Mouse (Mus musculus): ENCODE results near the gene St8sia1.

- TF ChIP-seq CTCF (IDR thresholded peaks at IDR 0.05; ENCODE audit: insufficient read depth, low read depth, low read length), result no peak
- no peak for TF ChIP-seq POLR2A (IDR thresholded peaks at IDR 0.05; ENCODE audit: insufficient read depth, low read depth, low read length)
These were observed 97.2 kb downstream of the St8sia1 start for GRCm38 (mm10) chr6:142867023-142867422.

All from olfactory bulb, adult 2 months (tissue).